Mouse (Mus musculus) midbrain, postnatal 0 days (tissue): ENCODE measurements at regions not wholly inside any gene's neighbourhood (a gene's known extent, or its start where the extent isn't known, plus 50 kb on each side); places are given as distances from the start of the nearest gene placed in this dataset.

Experiments used
- ATAC-seq: fragments of 200-750 bp; cut with Nextera tagmentation; 2 replicates; pipeline ENCODE4 v1.8.0; 2017; ENCODE audit warnings: moderate number of reproducible peaks, mild to moderate bottlenecking, moderate TSS enrichment, moderate library complexity; ENCODE audit not compliant: low FRiP score
- DNase-seq: peaks from one replicate; pipeline ENCODE4 v3.0.0-alpha.2; 2015; ENCODE audit warnings: low spot score
- H3K27ac ChIP-seq: fragments of 300-500 bp; sonication (generic); 2 replicates; pipeline ENCODE4 v1.5.1; 2014; ENCODE audit warnings: low read depth, mild to moderate bottlenecking, low read length, mixed read lengths
- H3K27me3 ChIP-seq: fragments of 300-500 bp; sonication (generic); 2 replicates; pipeline ENCODE4 v1.6.1; 2014; ENCODE audit warnings: low read length, control low read depth, mixed read lengths; ENCODE audit not compliant: insufficient read depth
- H3K36me3 ChIP-seq: fragments of 300-500 bp; sonication (generic); 2 replicates; pipeline ENCODE4 v1.6.1; 2014; ENCODE audit warnings: low read length, control low read depth, mixed read lengths; ENCODE audit not compliant: insufficient read depth
- H3K4me1 ChIP-seq: fragments of 300-500 bp; sonication (generic); 2 replicates; pipeline ENCODE4 v1.6.1; 2014; ENCODE audit warnings: mild to moderate bottlenecking, control low read depth, antibody characterized with exemption, low read length, mixed read lengths; ENCODE audit not compliant: insufficient read depth
- H3K4me2 ChIP-seq: fragments of 300-500 bp; sonication (generic); 2 replicates; pipeline ENCODE4 v1.6.1; 2014; ENCODE audit warnings: low read depth, mild to moderate bottlenecking, low read length, mixed read lengths; ENCODE audit not compliant: poor library complexity, severe bottlenecking
- H3K4me3 ChIP-seq: fragments of 300-500 bp; sonication (generic); 2 replicates; pipeline ENCODE4 v1.5.1; 2014; ENCODE audit warnings: low read depth, mild to moderate bottlenecking, low read length, moderate library complexity
- H3K9ac ChIP-seq: fragments of 300-500 bp; sonication (generic); replicated peaks from 2 replicates; pipeline ENCODE4 v1.6.1; 2014; ENCODE audit warnings: mild to moderate bottlenecking, low read length, moderate library complexity, mixed read lengths; ENCODE audit not compliant: poor library complexity, severe bottlenecking
- H3K9me3 ChIP-seq: fragments of 300-500 bp; sonication (generic); 2 replicates; pipeline ENCODE4 v1.6.1; 2016; ENCODE audit warnings: low read length, control low read depth
- CTCF ChIP-seq: IDR thresholded peaks from 2 replicates; pipeline ENCODE4 v1.5.1; 2016; ENCODE audit warnings: antibody characterized with exemption, mild to moderate bottlenecking
- WGBS: fragments of 180-500 bp; shearing (Covaris S2); extraction: QIAGEN DNeasy Blood & Tissue Kit; methylation state at CpG from one replicate; pipeline ENCODE4 v1.1.7; 2014; 5-methylcytosine and 5-hydroxymethylcytosine counted together

- Histone ChIP-seq H3K27ac (no peak overlapping the region), H3K36me3 (no peaks in the 10 kb centered on the region), H3K27me3 (no peaks in the 10 kb centered on the region), H3K9me3 (no peaks in the 10 kb centered on the region), H3K4me2 (no peak overlapping the region), H3K4me1 (no peaks in the 10 kb centered on the region), H3K9ac (no peak overlapping the region), H3K4me3 (no peak overlapping the region)
- DNase-seq (no peak), ATAC-seq (no peak)
- WGBS: 71% methylated on average over 2 of the region's 2 CpGs
- TF ChIP-seq CTCF: no peak
Measured at GRCm38 (mm10) chr2:142964340-142964739, 63.0 kb upstream of the Kif16b start.

- ATAC-seq (no peak), DNase-seq (peak; percentile 86)
- no peak overlapping the region for H3K4me3 ChIP-seq
- H3K27me3 ChIP-seq: no peaks in the 10 kb centered on the region
- no peaks in the 10 kb centered on the region for H3K36me3 ChIP-seq
- no peak overlapping the region for H3K27ac ChIP-seq
- no peak overlapping the region for H3K9ac ChIP-seq
- TF ChIP-seq CTCF: peak; percentile 93
- 16% methylated on average over 4 of the region's 4 CpGs for WGBS
- no peaks in the 10 kb centered on the region for H3K4me1 ChIP-seq
- H3K4me2 ChIP-seq: no peak overlapping the region
- no peaks in the 10 kb centered on the region for H3K9me3 ChIP-seq
Measured at GRCm38 (mm10) chr2:142967250-142967649, 65.9 kb upstream of the Kif16b start.

DNA sequence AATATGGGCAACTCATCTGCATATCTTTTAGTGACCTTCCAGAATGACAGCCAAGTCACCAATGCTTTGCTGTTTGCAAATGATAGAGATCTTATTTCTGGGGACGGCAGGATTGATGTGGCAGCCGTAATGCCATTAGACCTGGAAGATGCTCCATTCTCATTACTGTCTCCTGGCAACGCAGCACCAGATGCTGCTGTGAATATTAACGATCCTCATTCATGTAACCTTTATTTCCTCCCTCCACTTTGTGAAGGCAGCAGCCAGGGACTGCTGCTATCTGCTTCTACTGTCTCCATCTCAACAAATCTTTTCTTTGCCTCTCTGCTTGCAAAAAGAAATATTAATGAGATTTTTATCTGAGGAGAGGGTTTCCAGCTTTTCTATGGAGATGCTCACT lies 79.4 kb upstream of the Kif16b start:
- Histone ChIP-seq H3K27me3 (no peaks in the 10 kb centered on the region), H3K4me3 (no peak overlapping the region), H3K9ac (no peak overlapping the region), H3K4me1 (peaks cover 3% of the 10 kb centered on the region; the same call in 1 of the 2 replicates), H3K27ac (0 out of 2 replicates have a peak overlapping the region, but pooled peaks have one; percentile 26), H3K4me2 (no peak overlapping the region), H3K9me3 (no peaks in the 10 kb centered on the region), H3K36me3 (no peaks in the 10 kb centered on the region)
- DNase-seq (peak; percentile 60), ATAC-seq (no peak)
- 17% methylated on average over 4 of the region's 4 CpGs for WGBS
- TF ChIP-seq CTCF: no peak

GRCm38 (mm10) chr2:142988691-142989090 lies 74.1 kb upstream of the Snrpb2 start:
- Histone ChIP-seq H3K4me1 (no peaks in the 10 kb centered on the region), H3K9ac (no peak overlapping the region), H3K4me3 (no peak overlapping the region), H3K27ac (no peak overlapping the region), H3K36me3 (no peaks in the 10 kb centered on the region), H3K27me3 (no peaks in the 10 kb centered on the region), H3K9me3 (no peaks in the 10 kb centered on the region), H3K4me2 (no peak overlapping the region)
- WGBS: 33% methylated on average over 3 of the region's 3 CpGs
- ATAC-seq (no peak), DNase-seq (peak; percentile 43)
- TF ChIP-seq CTCF: no peak

- H3K4me1 ChIP-seq: no peaks in the 10 kb centered on the region
- H3K9ac ChIP-seq: no peak overlapping the region
- DNase-seq: no peak
- TF ChIP-seq CTCF: no peak
- H3K27me3 ChIP-seq: no peaks in the 10 kb centered on the region
- ATAC-seq: no peak
- no peaks in the 10 kb centered on the region for H3K9me3 ChIP-seq
- no peak overlapping the region for H3K4me2 ChIP-seq
- no peak overlapping the region for H3K4me3 ChIP-seq
- no peaks in the 10 kb centered on the region for H3K36me3 ChIP-seq
- no peak overlapping the region for H3K27ac ChIP-seq
Measured at GRCm38 (mm10) chr2:142996088-142996487, 66.8 kb upstream of the Snrpb2 start.

- Histone ChIP-seq H3K36me3 (no peaks in the 10 kb centered on the region), H3K27ac (no peak overlapping the region), H3K9ac (no peak overlapping the region), H3K27me3 (no peaks in the 10 kb centered on the region), H3K4me3 (no peak overlapping the region), H3K4me2 (no peak overlapping the region), H3K4me1 (no peaks in the 10 kb centered on the region), H3K9me3 (no peaks in the 10 kb centered on the region)
- ATAC-seq (no peak), DNase-seq (no peak)
- WGBS: 71% methylated on average over 6 of the region's 6 CpGs
- no peak for TF ChIP-seq CTCF
Measured at GRCm38 (mm10) chr2:143002874-143003273, 60.0 kb upstream of the Snrpb2 start.

DNA sequence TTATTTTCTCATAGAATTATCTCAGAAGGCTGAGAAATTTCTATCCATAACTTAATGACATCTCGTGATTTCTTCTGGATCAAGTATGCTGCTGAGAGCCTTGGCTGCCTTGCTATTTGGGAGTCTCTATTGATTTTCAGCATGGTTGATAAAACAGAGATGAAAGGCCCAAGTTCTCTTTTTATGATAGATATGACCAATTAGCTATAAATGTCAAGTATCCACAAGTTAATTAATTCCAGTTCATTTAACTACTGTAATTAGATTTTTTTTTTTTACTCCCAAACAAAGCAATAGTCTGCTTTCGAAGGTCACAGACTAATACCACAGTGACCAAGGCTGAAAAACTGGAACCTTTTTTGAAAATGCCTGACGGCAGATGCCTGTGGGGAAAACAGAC lies 59.5 kb upstream of the Snrpb2 start:
- H3K4me2 ChIP-seq: no peak overlapping the region
- H3K9ac ChIP-seq: no peak overlapping the region
- no peaks in the 10 kb centered on the region for H3K4me1 ChIP-seq
- H3K4me3 ChIP-seq: no peak overlapping the region
- no peaks in the 10 kb centered on the region for H3K9me3 ChIP-seq
- H3K27ac ChIP-seq: no peak overlapping the region
- no peak for TF ChIP-seq CTCF
- no peaks in the 10 kb centered on the region for H3K27me3 ChIP-seq
- DNase-seq: no peak
- H3K36me3 ChIP-seq: no peaks in the 10 kb centered on the region
- no peak for ATAC-seq
- WGBS: 63% methylated on average over 3 of the region's 3 CpGs
